Mouse (Mus musculus) heart, embryonic 10.5 days (tissue): ENCODE data around the gene Gm14781. TPM values are rescaled to one million over a fixed set of nuclear protein-coding genes. Genes with fewer than 3 reads are reported as not detected.
"Not testable (repeated sequence)": the region's sequence is repeated elsewhere in the genome, so short reads cannot be mapped to it uniquely, and the experiment has no call there.

Experiments used
- DNase-seq: peaks from one replicate; pipeline ENCODE4 v3.0.0-alpha.2; 2017; ENCODE audit warnings: low spot score
- H3K27ac ChIP-seq: fragments of 300-500 bp; sonication (generic); 2 replicates; pipeline ENCODE4 v1.5.1; 2016; ENCODE audit warnings: mild to moderate bottlenecking
- H3K27me3 ChIP-seq: fragments of 300-500 bp; sonication (generic); 2 replicates; pipeline ENCODE4 v1.6.1; 2016; ENCODE audit warnings: mild to moderate bottlenecking; ENCODE audit not compliant: poor library complexity, insufficient read depth, severe bottlenecking
- H3K36me3 ChIP-seq: fragments of 300-500 bp; sonication (generic); 2 replicates; pipeline ENCODE4 v1.6.1; 2016; ENCODE audit warnings: mild to moderate bottlenecking, moderate library complexity
- H3K4me1 ChIP-seq: fragments of 300-500 bp; sonication (generic); 2 replicates; pipeline ENCODE4 v1.6.1; 2016; ENCODE audit warnings: mild to moderate bottlenecking
- H3K4me3 ChIP-seq: fragments of 300-500 bp; sonication (generic); 2 replicates; pipeline ENCODE4 v1.5.1; 2016; ENCODE audit warnings: mild to moderate bottlenecking, moderate library complexity
- H3K9me3 ChIP-seq: fragments of 300-500 bp; sonication (generic); 2 replicates; pipeline ENCODE4 v1.6.1; 2016; ENCODE audit warnings: mild to moderate bottlenecking, moderate library complexity
- WGBS: fragments of 180-500 bp; shearing (Covaris S2); methylation state at CpG from one replicate; pipeline ENCODE4 v1.1.7; 2016; 5-methylcytosine and 5-hydroxymethylcytosine counted together
- polyA plus RNA-seq: library from polyadenylated mRNA; unstranded; fragments of >200 nt; fragmentation: Nextera tagmentation; extraction: Ambion mirVana; gene quantifications from 2 replicates; pipeline ENCODE4 v1.2.1, GENCODE M21; 2016

The Gm14781 gene
- not detected in 2 replicates for polyA plus RNA-seq

DNA sequence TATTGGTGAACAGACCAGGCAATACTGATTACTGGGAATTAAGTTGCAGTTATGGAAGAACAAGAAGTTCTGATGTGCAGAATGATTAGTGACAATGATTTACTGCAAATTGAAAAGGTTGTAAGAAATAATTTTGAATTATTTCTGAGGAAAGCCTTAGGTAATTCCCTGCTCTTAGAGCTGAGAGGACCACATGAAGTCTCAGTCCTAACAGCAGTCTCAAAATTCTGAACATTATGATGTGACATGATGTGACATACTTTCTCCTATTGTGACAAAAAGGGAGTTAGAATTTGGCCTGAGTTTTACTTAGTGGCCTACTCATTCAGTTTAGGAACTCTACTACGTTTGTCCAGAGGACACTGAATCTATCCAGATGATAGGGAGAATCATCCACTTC, at the start of gene Gm14781:
Gene Gm14781 (plus strand): TSS at position 301 of the 400 bp plus-strand sequence.
- not testable (repeated sequence) for H3K4me1 ChIP-seq, H3K36me3 ChIP-seq, DNase-seq, H3K4me3 ChIP-seq, H3K27ac ChIP-seq, H3K27me3 ChIP-seq, H3K9me3 ChIP-seq
- 67% methylated on average over 1 of the region's 1 CpGs for WGBS

DNA sequence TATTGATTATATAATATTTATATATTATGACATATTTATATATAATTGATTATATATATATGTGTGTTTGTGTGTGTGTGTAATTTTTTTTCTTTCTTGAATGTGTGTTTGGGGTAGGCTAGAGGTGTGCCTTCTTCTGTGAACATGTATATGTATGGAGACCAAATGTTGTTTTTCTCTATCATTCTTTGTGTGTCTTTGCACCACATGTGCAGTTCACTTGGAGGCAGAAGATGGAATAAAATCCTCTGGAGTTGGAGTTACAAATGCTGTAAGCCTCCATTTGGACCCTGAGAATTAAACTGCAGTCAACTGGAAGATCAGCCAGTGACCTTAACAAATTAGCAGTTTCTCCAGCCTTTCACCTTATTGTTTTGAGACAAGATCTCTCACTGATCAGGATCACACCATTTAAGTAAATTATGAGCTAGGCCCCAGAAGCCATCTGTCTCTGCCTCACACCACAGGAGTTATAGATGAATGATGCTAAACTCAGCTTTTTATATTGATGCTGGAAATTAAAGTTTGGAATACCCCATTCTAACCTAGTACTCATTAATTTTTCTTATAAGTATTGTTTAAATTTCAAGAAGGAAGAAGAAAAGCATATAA, 23.1 kb downstream of the Gm14781 start:
- not testable (repeated sequence) for H3K36me3 ChIP-seq, H3K4me3 ChIP-seq, H3K27me3 ChIP-seq, H3K27ac ChIP-seq, DNase-seq, H3K4me1 ChIP-seq, H3K9me3 ChIP-seq

Other genes with a start within 250 kb of the Gm14781 start
- gene Gm5072, start 239.7 kb upstream of the Gm14781 start, polyA plus RNA-seq: not detected in 2 replicates
- gene Gm8914, start 152.1 kb upstream of the Gm14781 start, polyA plus RNA-seq: not detected in 2 replicates
- gene 1700084M14Rik, start 56.3 kb upstream of the Gm14781 start, polyA plus RNA-seq: not detected in 2 replicates
- gene Mageb5, start 150.8 kb downstream of the Gm14781 start, polyA plus RNA-seq: not detected in 2 replicates